Mouse (Mus musculus): ENCODE measurements around the gene Rps10.

GRCm38 (mm10) chr17:27588231-27588630 lies 48.2 kb downstream of the Rps10 start:
- no peak for TF ChIP-seq POLR2A (IDR thresholded peaks at IDR 0.05; ENCODE audit: insufficient read depth, low read depth, low read length)
- no peak for TF ChIP-seq CTCF (IDR thresholded peaks at IDR 0.05; ENCODE audit: insufficient read depth, low read depth, low read length)

Data from olfactory bulb, adult 2 months (tissue).